Mouse (Mus musculus): ENCODE data around the gene Crygc. TPM values are rescaled to one million over a fixed set of nuclear protein-coding genes. Genes with fewer than 3 reads are reported as not detected.

Crygc gene
- polyA plus RNA-seq, 1 experiment from 2014 or later, result not detected

DNA sequence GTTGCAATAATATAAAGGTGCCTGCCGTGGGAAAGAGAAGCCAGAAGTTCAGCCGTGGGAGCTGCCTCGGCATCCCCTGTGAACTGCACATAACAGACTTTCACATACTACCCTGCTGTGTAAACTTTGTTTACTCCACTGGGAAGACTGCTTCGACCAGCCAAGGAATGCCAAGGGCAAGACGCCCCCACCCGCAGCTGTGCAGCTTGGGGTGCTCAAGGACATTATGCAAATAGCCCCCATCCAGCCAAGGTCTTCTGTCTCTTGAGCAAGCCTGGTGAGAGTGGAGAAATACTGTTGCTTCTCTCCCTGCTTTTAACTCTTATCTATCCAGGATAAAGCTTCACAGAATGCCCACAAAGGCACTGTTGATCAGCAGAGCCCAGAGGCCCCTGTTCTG lies 32.7 kb downstream of the Crygc start:
- Histone ChIP-seq H3K9ac (no peak overlapping the region), H3K4me3 (replicated peaks; ENCODE audit: low read length) (no peak overlapping the region), H3K4me1 (replicated peaks; ENCODE audit: control insufficient read depth, insufficient read depth, low read length) (no peaks in the 10 kb centered on the region), H3K27ac (no peak overlapping the region), H3K9me3 (ENCODE audit: control insufficient read depth, low read length) (no peaks in the 10 kb centered on the region), H3K36me3 (replicated peaks; ENCODE audit: control insufficient read depth, insufficient read depth) (no peaks in the 10 kb centered on the region), H3K27me3 (ENCODE audit: control insufficient read depth, insufficient read depth, low read length) (no peaks in the 10 kb centered on the region), H3K4me2 (replicated peaks) (no peak overlapping the region)
- ATAC-seq (ENCODE audit: low FRiP score) (no peak), DNase-seq (ENCODE audit: low spot score) (no peak)
- 74% methylated on average over 6 of the region's 6 CpGs for WGBS

DNA sequence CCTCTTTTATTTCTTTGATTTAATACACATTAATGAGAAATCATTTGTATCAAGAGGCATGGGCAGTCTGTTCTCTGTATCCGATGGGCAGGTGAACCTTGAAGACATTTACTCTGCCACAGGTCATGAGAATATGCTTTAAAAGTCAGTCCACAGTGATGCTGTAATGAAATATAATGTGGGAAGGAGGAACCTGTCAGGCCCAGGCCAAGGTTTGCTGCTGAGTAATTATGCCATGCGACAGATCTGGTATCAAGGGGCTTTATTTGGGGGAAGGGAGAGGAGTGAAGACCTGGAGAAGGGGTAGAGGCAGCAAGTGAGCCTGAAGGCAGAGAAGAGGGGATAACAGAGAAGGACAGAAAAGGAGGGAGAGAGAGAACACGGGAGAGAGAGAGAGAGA lies 33.8 kb downstream of the Crygc start:
- Histone ChIP-seq H3K4me2 (replicated peaks) (no peak overlapping the region), H3K9me3 (ENCODE audit: control insufficient read depth, low read length) (no peaks in the 10 kb centered on the region), H3K9ac (no peak overlapping the region), H3K4me1 (replicated peaks; ENCODE audit: control insufficient read depth, insufficient read depth, low read length) (no peaks in the 10 kb centered on the region), H3K27me3 (ENCODE audit: control insufficient read depth, insufficient read depth, low read length) (no peaks in the 10 kb centered on the region), H3K4me3 (replicated peaks; ENCODE audit: low read length) (no peak overlapping the region), H3K27ac (no peak overlapping the region), H3K36me3 (replicated peaks; ENCODE audit: control insufficient read depth, insufficient read depth) (no peaks in the 10 kb centered on the region)
- no peak for ATAC-seq (ENCODE audit: low FRiP score)
- 76% methylated on average over 3 of the region's 3 CpGs for WGBS
- no peak for DNase-seq (ENCODE audit: low spot score)

DNA sequence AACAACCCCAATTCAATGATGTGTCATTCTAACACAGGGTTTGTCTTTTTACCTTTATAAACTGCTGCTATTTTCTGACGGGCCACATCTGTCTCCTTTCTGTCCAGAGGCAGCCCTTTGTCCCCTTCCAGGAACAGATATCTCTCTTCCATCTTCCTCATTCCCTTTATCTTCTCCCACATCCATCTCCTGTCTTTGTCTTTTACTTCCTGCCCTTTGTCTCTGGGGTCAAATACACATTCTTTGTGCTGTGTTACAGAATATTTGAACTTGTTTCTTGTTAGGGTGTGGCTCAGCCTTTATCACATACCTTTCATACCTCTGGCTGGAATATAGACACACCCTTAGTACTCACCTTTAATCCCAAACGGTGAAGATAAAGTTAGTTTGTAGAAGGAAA lies 35.9 kb downstream of the Crygc start:
- H3K4me1 ChIP-seq (replicated peaks; ENCODE audit: control insufficient read depth, insufficient read depth, low read length), result no peaks in the 10 kb centered on the region
- no peaks in the 10 kb centered on the region for H3K9me3 ChIP-seq (ENCODE audit: control insufficient read depth, low read length)
- H3K36me3 ChIP-seq (replicated peaks; ENCODE audit: control insufficient read depth, insufficient read depth), result no peaks in the 10 kb centered on the region
- H3K4me2 ChIP-seq (replicated peaks), result no peak overlapping the region
- no peak overlapping the region for H3K9ac ChIP-seq
- no peak overlapping the region for H3K27ac ChIP-seq
- WGBS, result 75% methylated on average over 2 of the region's 2 CpGs
- DNase-seq (ENCODE audit: low spot score) (no peak), ATAC-seq (ENCODE audit: low FRiP score) (no peak)
- no peaks in the 10 kb centered on the region for H3K27me3 ChIP-seq (ENCODE audit: control insufficient read depth, insufficient read depth, low read length)
- H3K4me3 ChIP-seq (replicated peaks; ENCODE audit: low read length), result no peak overlapping the region

DNA sequence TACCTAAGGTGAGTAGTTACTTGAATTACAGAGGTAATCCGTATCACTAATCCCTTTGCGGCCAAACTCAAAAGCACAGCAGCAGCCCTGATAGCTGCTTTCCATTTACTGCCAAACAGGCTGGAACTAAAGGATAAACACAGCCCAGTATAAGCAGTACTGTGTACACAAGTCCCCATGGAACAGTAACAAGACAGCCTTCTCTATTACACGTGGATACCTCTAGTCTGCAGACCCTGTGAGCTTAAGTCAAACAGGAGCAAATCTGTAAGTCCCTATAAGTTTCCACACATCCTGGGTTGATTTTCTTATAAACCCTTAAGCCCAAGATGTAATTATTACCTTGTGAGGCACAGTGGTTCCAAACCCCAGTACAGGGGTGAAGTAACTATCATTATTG lies 38.0 kb downstream of the Crygc start:
- no peaks in the 10 kb centered on the region for H3K27me3 ChIP-seq (ENCODE audit: control insufficient read depth, insufficient read depth, low read length)
- H3K27ac ChIP-seq, result no peak overlapping the region
- ATAC-seq (ENCODE audit: low FRiP score) (no peak), DNase-seq (ENCODE audit: low spot score) (no peak)
- WGBS, result 43% methylated on average over 3 of the region's 3 CpGs
- H3K4me3 ChIP-seq (replicated peaks; ENCODE audit: low read length), result no peak overlapping the region
- no peaks in the 10 kb centered on the region for H3K36me3 ChIP-seq (replicated peaks; ENCODE audit: control insufficient read depth, insufficient read depth)
- H3K9me3 ChIP-seq (ENCODE audit: control insufficient read depth, low read length), result no peaks in the 10 kb centered on the region
- H3K4me1 ChIP-seq (replicated peaks; ENCODE audit: control insufficient read depth, insufficient read depth, low read length), result no peaks in the 10 kb centered on the region
- no peak overlapping the region for H3K9ac ChIP-seq
- H3K4me2 ChIP-seq (replicated peaks), result no peak overlapping the region

DNA sequence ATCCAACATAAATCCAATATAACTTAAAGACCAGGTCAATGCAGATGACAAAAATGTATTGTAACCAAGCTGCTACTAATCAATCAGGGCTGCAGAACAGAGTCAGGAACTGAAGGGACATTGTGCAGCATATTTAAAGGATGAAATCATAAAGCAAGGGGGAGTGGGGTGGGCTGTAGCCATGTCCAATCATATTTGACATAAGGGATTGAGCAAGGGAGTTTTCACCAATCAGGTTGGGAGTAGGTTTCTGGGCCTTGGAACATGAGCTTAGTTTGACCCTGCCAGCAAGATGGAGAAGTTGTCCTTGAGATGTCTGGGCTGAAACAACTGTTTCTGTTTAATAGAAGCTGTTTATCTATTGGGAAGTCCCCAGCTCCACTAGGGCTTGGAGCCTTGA lies 40.8 kb downstream of the Crygc start, which contains the start of gene Akr1cl:
Gene Akr1cl, minus strand, starts transcription at position 119 of the 400 bp plus-strand sequence.
- Histone ChIP-seq H3K27ac (no peak within 1 kb of the TSS), H3K4me3 (replicated peaks; ENCODE audit: low read length) (no peak within 1 kb of the TSS), H3K4me1 (replicated peaks; ENCODE audit: control insufficient read depth, insufficient read depth, low read length) (no peaks in the 10 kb centered on the region), H3K9ac (no peak within 1 kb of the TSS), H3K36me3 (replicated peaks; ENCODE audit: control insufficient read depth, insufficient read depth) (no peaks in the 10 kb centered on the region), H3K27me3 (ENCODE audit: control insufficient read depth, insufficient read depth, low read length) (no peaks in the 10 kb centered on the region), H3K9me3 (ENCODE audit: control insufficient read depth, low read length) (no peaks in the 10 kb centered on the region), H3K4me2 (replicated peaks) (no peak within 1 kb of the TSS)
- DNase-seq (ENCODE audit: low spot score) (no peak), ATAC-seq (ENCODE audit: low FRiP score) (no peak)

DNA sequence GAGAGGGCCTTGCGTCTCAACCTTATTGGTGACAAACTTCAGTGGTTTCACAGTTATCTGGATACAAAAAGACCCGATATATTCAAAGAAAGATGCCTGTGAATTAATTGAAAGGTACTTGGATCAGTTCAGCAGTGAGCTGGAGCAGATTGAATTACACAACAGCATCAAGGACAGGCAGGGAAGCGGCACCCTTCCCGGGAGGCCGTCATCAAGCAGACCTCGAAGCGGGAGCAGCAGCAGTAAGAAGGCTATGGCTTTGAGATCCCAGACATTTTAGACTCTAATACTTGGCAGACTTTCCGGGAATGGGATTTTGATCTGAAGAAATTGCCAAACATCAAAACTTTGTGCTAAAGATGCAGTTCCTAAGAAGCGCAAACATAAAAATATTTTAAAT lies 45.3 kb downstream of the Crygc start:
- Histone ChIP-seq H3K9ac (no peak overlapping the region), H3K27me3 (ENCODE audit: control insufficient read depth, insufficient read depth, low read length) (no peaks in the 10 kb centered on the region), H3K4me2 (replicated peaks) (no peak overlapping the region), H3K27ac (no peak overlapping the region), H3K4me3 (replicated peaks; ENCODE audit: low read length) (no peak overlapping the region), H3K9me3 (ENCODE audit: control insufficient read depth, low read length) (no peaks in the 10 kb centered on the region), H3K36me3 (replicated peaks; ENCODE audit: control insufficient read depth, insufficient read depth) (no peaks in the 10 kb centered on the region), H3K4me1 (replicated peaks; ENCODE audit: control insufficient read depth, insufficient read depth, low read length) (no peaks in the 10 kb centered on the region)
- no peak for DNase-seq (ENCODE audit: low spot score)
- ATAC-seq (ENCODE audit: low FRiP score), result no peak
- 74% methylated on average over 9 of the region's 9 CpGs for WGBS

Other genes with a start within 250 kb of the Crygc start
- gene Plekhm3, start 116.9 kb downstream of the Crygc start, polyA plus RNA-seq (2014; fragmentation: Nextera tagmentation; extraction: Ambion mirVana), result 9.1 and 10.4 TPM in 2 replicates
- not detected in 2 replicates for gene Akr1cl, start 40.9 kb downstream of the Crygc start, polyA plus RNA-seq (2014; fragmentation: Nextera tagmentation; extraction: Ambion mirVana)
- gene Cryge, start 22.5 kb downstream of the Crygc start, polyA plus RNA-seq (2014; fragmentation: Nextera tagmentation; extraction: Ambion mirVana), result not detected in 2 replicates
- not detected in 2 replicates for gene Crygd, start 10.2 kb downstream of the Crygc start, polyA plus RNA-seq (2014; fragmentation: Nextera tagmentation; extraction: Ambion mirVana)
- gene Crygb, start 8.6 kb upstream of the Crygc start, polyA plus RNA-seq (2014; fragmentation: Nextera tagmentation; extraction: Ambion mirVana), result 0.99 TPM in 1 of 2 replicates, not detected in the other
- gene Cryga, start 29.7 kb upstream of the Crygc start, polyA plus RNA-seq (2014; fragmentation: Nextera tagmentation; extraction: Ambion mirVana), result not detected in 2 replicates
- 0.29 TPM in 1 of 2 replicates, not detected in the other for gene Gm28845, start 45.9 kb upstream of the Crygc start, polyA plus RNA-seq (2014; fragmentation: Nextera tagmentation; extraction: Ambion mirVana)
- 1.2 and 1.4 TPM in 2 replicates for gene D630023F18Rik, start 49.5 kb upstream of the Crygc start, polyA plus RNA-seq (2014; fragmentation: Nextera tagmentation; extraction: Ambion mirVana)
- gene Idh1, start 112.8 kb upstream of the Crygc start, polyA plus RNA-seq (2014; fragmentation: Nextera tagmentation; extraction: Ambion mirVana), result 510 and 574 TPM in 2 replicates
- gene Pikfyve, start 113.0 kb upstream of the Crygc start, polyA plus RNA-seq (2014; fragmentation: Nextera tagmentation; extraction: Ambion mirVana), result 17.3 and 20.7 TPM in 2 replicates
- 2.6 and 4.3 TPM in 2 replicates for gene Pth2r, start 208.4 kb upstream of the Crygc start, polyA plus RNA-seq (2014; fragmentation: Nextera tagmentation; extraction: Ambion mirVana)